Mouse (Mus musculus) spleen, postnatal 0 days (tissue): Measurements from ENCODE around the gene Tpp2. TPM values are rescaled to one million over a fixed set of nuclear protein-coding genes. Genes with fewer than 3 reads are reported as not detected.

ENCODE experiments used
- polyA plus RNA-seq: library from polyadenylated mRNA; unstranded; fragments of >200 nt; fragmentation: Nextera tagmentation; extraction: Ambion mirVana; gene quantifications from 2 replicates; pipeline ENCODE4 v1.2.1, GENCODE M21; 2015

Gene Tpp2
- polyA plus RNA-seq = 28.3 and 30.2 TPM in 2 replicates

DNA sequence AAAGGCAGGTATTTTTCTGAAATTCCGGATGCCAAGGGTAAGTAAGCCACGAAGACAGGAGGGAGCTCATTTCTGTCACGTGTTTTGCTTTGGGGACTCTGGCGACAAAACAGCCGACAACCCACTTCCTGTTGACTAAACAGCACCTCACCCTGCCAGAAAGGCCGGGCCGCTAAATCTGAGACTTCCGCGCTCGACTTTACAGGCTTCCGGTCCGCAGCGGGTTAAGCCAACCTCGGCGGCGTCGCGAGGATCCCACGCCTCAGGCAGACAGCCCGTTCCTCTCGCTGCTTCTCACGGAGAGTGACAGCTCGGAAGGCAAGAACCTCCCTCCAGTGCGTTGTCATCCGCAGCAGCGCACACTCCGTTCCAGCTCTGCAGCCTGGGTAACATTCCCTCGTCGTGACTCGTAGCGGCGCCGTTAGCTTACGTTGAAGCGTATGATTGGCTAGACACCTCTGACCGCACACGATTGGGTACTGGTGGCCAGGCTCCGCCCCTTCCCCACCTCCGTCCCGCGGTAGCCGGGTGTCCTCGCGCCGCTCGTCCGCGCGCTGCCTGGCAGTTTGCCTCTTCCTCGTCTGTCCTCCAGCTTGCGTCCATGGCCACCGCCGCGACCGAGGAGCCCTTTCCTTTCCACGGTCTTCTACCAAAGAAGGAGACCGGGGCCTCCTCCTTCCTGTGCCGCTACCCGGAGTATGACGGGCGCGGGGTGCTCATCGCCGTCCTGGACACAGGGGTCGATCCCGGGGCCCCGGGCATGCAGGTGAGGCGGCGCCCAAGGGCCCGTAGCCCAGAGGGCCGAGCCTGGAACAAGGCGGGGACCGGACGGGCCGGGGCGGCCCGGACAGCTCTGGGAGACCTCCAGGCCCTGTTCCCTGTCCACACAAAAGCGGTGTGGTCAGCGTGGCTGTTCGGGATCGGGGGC lies at the start of gene Tpp2:
Tpp2 (plus strand) TSS at position 160 of the 928 bp plus-strand sequence.

GRCm38 (mm10) chr1:44019934-44020333 lies 86.5 kb downstream of the Tpp2 start, which contains the start of gene Mettl21c:
TSS of gene Mettl21c (minus strand) at chr1:44020034.

Other genes with a start within 250 kb of the Tpp2 start
- 5.6 and 6.2 TPM in 2 replicates for gene 1500015O10Rik, start 203.0 kb upstream of the Tpp2 start, polyA plus RNA-seq
- 16.7 and 18.2 TPM in 2 replicates for gene Uxs1, start 105.8 kb upstream of the Tpp2 start, polyA plus RNA-seq
- 0.59 and 0.72 TPM in 2 replicates for gene Mettl21c, start 86.4 kb downstream of the Tpp2 start, polyA plus RNA-seq
- 0.08 and 0.13 TPM in 2 replicates for gene Gm8251, start 128.3 kb downstream of the Tpp2 start, polyA plus RNA-seq
- gene Tex30, start 168.8 kb downstream of the Tpp2 start, polyA plus RNA-seq = 74.0 and 78.2 TPM in 2 replicates
- 16.6 and 17.3 TPM in 2 replicates for gene Kdelc1, start 185.2 kb downstream of the Tpp2 start, polyA plus RNA-seq
- 3.5 and 4.1 TPM in 2 replicates for gene Bivm, start 185.3 kb downstream of the Tpp2 start, polyA plus RNA-seq
- gene Ercc5, start 214.1 kb downstream of the Tpp2 start, polyA plus RNA-seq = 6.6 and 8.0 TPM in 2 replicates